Comparison of ENCODE assay signal across 33 mouse cellular contexts in genomic region chr13:47089271-47089670, GRCm38 (mm10).
"Had no signal": no experiment of that assay in that cellular context is flagged by ENCODE, and none has a peak within 500 bp of the region (broad histone marks: within the 10 kb centered on the region; RNA-seq: fewer than 3 reads in every experiment).

No protein-coding gene starts in this region.

- H3K4me2 ChIP-seq: heart, embryonic 11.5 days; heart, embryonic 13.5 days; heart, embryonic 15.5 days; hindbrain, embryonic 12.5 days; hindbrain, embryonic 13.5 days; hindbrain, embryonic 14.5 days; hindbrain, embryonic 15.5 days; intestine, embryonic 15.5 days; kidney, embryonic 15.5 days had no signal

- H3K27me3 ChIP-seq: heart, embryonic 13.5 days; heart, embryonic 15.5 days; hindbrain, embryonic 12.5 days; hindbrain, embryonic 13.5 days; hindbrain, embryonic 15.5 days; intestine, embryonic 15.5 days; kidney, embryonic 15.5 days had no signal

- H3K4me1 ChIP-seq: heart, embryonic 13.5 days; heart, embryonic 15.5 days; hindbrain, embryonic 10.5 days; hindbrain, embryonic 12.5 days; hindbrain, embryonic 13.5 days; hindbrain, embryonic 15.5 days; intestine, embryonic 15.5 days; kidney, embryonic 15.5 days had no signal

- H3K4me3 ChIP-seq: heart, embryonic 13.5 days; heart, embryonic 15.5 days; hindbrain, embryonic 10.5 days; hindbrain, embryonic 12.5 days; hindbrain, embryonic 13.5 days; hindbrain, embryonic 15.5 days; intestine, embryonic 15.5 days; kidney, embryonic 15.5 days; layer of hippocampus, adult 2 months had no signal

- H3K9me3 ChIP-seq: heart, embryonic 13.5 days; heart, embryonic 15.5 days; hindbrain, embryonic 10.5 days; hindbrain, embryonic 12.5 days; hindbrain, embryonic 13.5 days; hindbrain, embryonic 15.5 days; intestine, embryonic 15.5 days; kidney, embryonic 15.5 days had no signal

- DNase-seq: heart, postnatal 10 days; heart, postnatal 14 days; heart, postnatal 36 days; heart, postnatal 4 days; kidney, adult 11 months; kidney, adult 18-20 months; kidney, adult 2 months; kidney, adult 8-10 months; kidney, adult 9 months; kidney, postnatal 10 days; kidney, postnatal 14 days; kidney, postnatal 25 days; kidney, postnatal 36 days; kidney, postnatal 4 days; layer of hippocampus, adult 9-11 months; layer of hippocampus, postnatal 36 days had no signal

- H3K9ac ChIP-seq: heart, embryonic 13.5 days; heart, embryonic 15.5 days; hindbrain, embryonic 12.5 days; hindbrain, embryonic 13.5 days; hindbrain, embryonic 14.5 days; hindbrain, embryonic 15.5 days; intestine, embryonic 15.5 days; kidney, embryonic 15.5 days had no signal

- H3K27ac ChIP-seq: heart, embryonic 13.5 days; heart, embryonic 15.5 days; hindbrain, embryonic 10.5 days; hindbrain, embryonic 12.5 days; hindbrain, embryonic 13.5 days; hindbrain, embryonic 14.5 days; hindbrain, embryonic 15.5 days; hindbrain, postnatal 0 days; intestine, embryonic 15.5 days; kidney, embryonic 15.5 days; kidney, postnatal 0 days; layer of hippocampus, adult 2 months had no signal

- ATAC-seq: hindbrain, embryonic 16.5 days; hindbrain, postnatal 0 days; inflammation-experienced regulatory T-cells, adult 6 months; intestine, embryonic 15.5 days; intestine, embryonic 16.5 days; intestine, postnatal 0 days had no signal
